Mouse (Mus musculus): Measurements from ENCODE around the gene Mtor.

Mtor gene

GRCm38 (mm10) chr4:148441931-148442330, 6.5 kb upstream of the Mtor start:
- DNase-seq (ENCODE audit: low spot score in 2 of 2): no peak

GRCm38 (mm10) chr4:148442598-148442997, 5.8 kb upstream of the Mtor start:
- no peak for DNase-seq (ENCODE audit: low spot score in 2 of 2)

GRCm38 (mm10) chr4:148444250-148444967, 4.0 kb upstream of the Mtor start, which contains the start of gene Ubiad1:
Gene Ubiad1 (minus strand): TSS chr4:148444771.
- peak; percentile 84 to 89 for DNase-seq (ENCODE audit: low spot score in 2 of 2)

- DNase-seq (ENCODE audit: low spot score in 2 of 2): no peak
Observed at GRCm38 (mm10) chr4:148448853-148449245, 438 bp downstream of the Mtor start.

GRCm38 (mm10) chr4:148453707-148454106, 5.3 kb downstream of the Mtor start:
- no peak for DNase-seq (ENCODE audit: low spot score in 2 of 2)

GRCm38 (mm10) chr4:148455477-148456025, 7.1 kb downstream of the Mtor start:
- DNase-seq (ENCODE audit: low spot score in 2 of 2): no peak

- no peak for DNase-seq (ENCODE audit: low spot score in 2 of 2)
Observed at GRCm38 (mm10) chr4:148460656-148461284, 12.4 kb downstream of the Mtor start.

- no peak for DNase-seq (ENCODE audit: low spot score in 2 of 2)
Observed at GRCm38 (mm10) chr4:148461772-148462171, 13.4 kb downstream of the Mtor start.

GRCm38 (mm10) chr4:148462717-148463116, 14.3 kb downstream of the Mtor start:
- DNase-seq (ENCODE audit: low spot score in 2 of 2): no peak

GRCm38 (mm10) chr4:148463208-148463960, 15.0 kb downstream of the Mtor start:
- no peak for DNase-seq (ENCODE audit: low spot score in 2 of 2)

- DNase-seq (ENCODE audit: low spot score in 2 of 2): no peak
Observed at GRCm38 (mm10) chr4:148464301-148464700, 15.9 kb downstream of the Mtor start.

GRCm38 (mm10) chr4:148464869-148465268, 16.5 kb downstream of the Mtor start:
- no peak for DNase-seq (ENCODE audit: low spot score in 2 of 2)

GRCm38 (mm10) chr4:148466511-148467079, 18.2 kb downstream of the Mtor start:
- DNase-seq (ENCODE audit: low spot score in 2 of 2): no peak

- DNase-seq (ENCODE audit: low spot score in 2 of 2): no peak
Observed at GRCm38 (mm10) chr4:148468396-148468795, 20.0 kb downstream of the Mtor start.

GRCm38 (mm10) chr4:148469487-148470252, 21.3 kb downstream of the Mtor start:
- DNase-seq (ENCODE audit: low spot score in 2 of 2): no peak

- no peak for DNase-seq (ENCODE audit: low spot score in 2 of 2)
Observed at GRCm38 (mm10) chr4:148471363-148471806, 23.0 kb downstream of the Mtor start.

GRCm38 (mm10) chr4:148472436-148473174, 24.2 kb downstream of the Mtor start:
- no peak for DNase-seq (ENCODE audit: low spot score in 2 of 2)

GRCm38 (mm10) chr4:148473496-148473895, 25.1 kb downstream of the Mtor start:
- no peak for DNase-seq (ENCODE audit: low spot score in 2 of 2)

- no peak for DNase-seq (ENCODE audit: low spot score in 2 of 2)
Observed at GRCm38 (mm10) chr4:148480245-148480644, 31.8 kb downstream of the Mtor start.

GRCm38 (mm10) chr4:148481557-148482168, 33.3 kb downstream of the Mtor start:
- no peak for DNase-seq (ENCODE audit: low spot score in 2 of 2)

All from spleen, postnatal 14 days (tissue).